Mouse (Mus musculus): ENCODE results near the gene Fbxw2. TPM values are rescaled to one million over a fixed set of nuclear protein-coding genes. Genes with fewer than 3 reads are reported as not detected.
"Not testable (repeated sequence)": the region's sequence is repeated elsewhere in the genome, so short reads cannot be mapped to it uniquely, and the experiment has no call there.

Fbxw2 gene
- polyA plus RNA-seq, 1 experiment from 2014 or later: 79.3 TPM

DNA sequence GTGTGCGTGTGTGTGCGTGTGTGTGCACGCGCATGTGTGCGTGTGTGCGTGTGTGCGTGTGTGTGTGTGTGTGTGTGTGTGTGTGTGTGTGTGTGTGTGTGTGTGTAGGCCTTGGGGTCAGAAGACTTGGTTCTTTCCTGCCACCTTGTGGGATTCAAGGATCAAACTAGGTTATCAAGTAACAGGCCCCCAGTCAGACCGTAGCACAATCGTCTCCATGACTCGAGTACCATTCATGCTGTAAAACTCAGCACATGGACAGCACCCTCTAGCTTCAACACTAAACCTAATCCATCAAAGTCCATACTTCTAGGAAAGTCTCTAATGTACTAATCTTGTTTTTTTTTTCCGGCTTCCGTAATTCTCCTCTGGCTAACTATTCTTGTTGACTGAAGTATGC, 61.3 kb downstream of the Fbxw2 start:
- Histone ChIP-seq H3K9ac (no peak overlapping the region), H3K9me3 (replicated peaks) (no peaks in the 10 kb centered on the region), H3K27ac (no peak overlapping the region), H3K4me3 (replicated peaks) (no peak overlapping the region), H3K36me3 (no peaks in the 10 kb centered on the region), H3K4me2 (no peak overlapping the region), H3K27me3 (no peaks in the 10 kb centered on the region), H3K4me1 (no peaks in the 10 kb centered on the region)
- WGBS: 38% methylated on average over 12 of the region's 12 CpGs
- ATAC-seq (replicated peaks; ENCODE audit: low FRiP score): no peak

DNA sequence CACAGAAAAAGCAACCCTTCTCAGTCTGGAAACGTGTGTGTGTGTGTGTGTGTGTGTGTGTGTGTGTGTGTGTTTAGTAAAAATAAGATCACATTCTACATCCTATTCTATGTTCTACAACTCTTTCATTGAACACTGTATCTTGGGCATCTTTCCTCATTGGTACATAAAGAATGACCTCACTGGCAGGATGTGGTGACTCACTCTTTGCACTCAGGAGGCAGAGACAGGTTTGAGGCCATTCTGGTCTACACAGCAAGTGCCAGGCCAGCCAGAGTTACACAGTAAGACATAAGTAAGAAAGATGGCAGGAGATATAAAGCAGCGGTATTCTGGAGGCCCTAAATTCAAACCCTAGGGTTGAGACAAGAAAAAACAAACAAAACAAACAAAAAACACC, 63.2 kb downstream of the Fbxw2 start:
- Histone ChIP-seq H3K27ac (no peak overlapping the region), H3K27me3 (no peaks in the 10 kb centered on the region), H3K36me3 (no peaks in the 10 kb centered on the region), H3K4me3 (replicated peaks) (no peak overlapping the region), H3K9me3 (replicated peaks) (no peaks in the 10 kb centered on the region), H3K4me2 (no peak overlapping the region), H3K9ac (no peak overlapping the region), H3K4me1 (no peaks in the 10 kb centered on the region)
- no peak for ATAC-seq (replicated peaks; ENCODE audit: low FRiP score)
- 60% methylated on average over 2 of the region's 2 CpGs for WGBS

DNA sequence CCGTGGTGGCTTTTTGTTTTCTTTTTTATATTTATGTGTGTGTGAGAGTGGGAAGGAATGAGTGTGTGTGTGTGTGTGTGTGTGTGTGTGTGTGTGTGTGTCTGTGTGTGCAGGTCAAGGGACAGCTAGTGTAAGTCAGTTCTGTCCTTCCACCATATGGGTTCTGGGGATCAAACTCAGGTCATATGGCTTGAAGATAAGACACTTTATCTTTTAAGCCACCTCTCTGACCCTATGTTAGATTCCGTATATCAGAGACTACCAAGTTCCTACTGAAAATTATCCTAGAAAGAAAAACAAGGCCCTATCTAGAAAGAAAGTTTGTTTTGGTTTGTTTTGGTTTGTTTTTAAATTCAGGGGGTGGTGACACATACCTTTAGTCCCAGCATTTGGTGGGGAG, 63.9 kb downstream of the Fbxw2 start:
- Histone ChIP-seq H3K27me3 (no peaks in the 10 kb centered on the region), H3K4me1 (no peaks in the 10 kb centered on the region)

DNA sequence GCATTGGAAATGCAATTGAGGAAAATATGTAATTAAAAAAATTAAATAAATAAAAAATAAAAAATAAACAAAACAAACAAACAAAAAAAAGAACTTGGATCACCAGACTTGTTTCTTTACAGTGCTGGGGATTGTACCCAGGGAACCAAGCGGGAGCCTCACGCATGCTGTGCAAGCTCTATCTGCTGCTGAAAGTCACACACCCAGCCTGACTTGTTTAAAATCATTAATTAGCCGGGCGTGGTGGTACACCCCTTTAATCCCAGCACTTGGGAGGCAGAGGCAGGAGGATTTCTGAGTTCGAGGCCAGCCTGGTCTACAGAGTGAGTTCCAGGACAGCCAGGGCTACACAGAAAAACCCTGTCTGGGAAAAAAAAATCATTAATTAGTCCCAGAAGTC, 64.8 kb downstream of the Fbxw2 start:
- H3K4me2 ChIP-seq; H3K4me1 ChIP-seq; ATAC-seq (replicated peaks; ENCODE audit: low FRiP score); H3K9me3 ChIP-seq (replicated peaks); H3K4me3 ChIP-seq (replicated peaks); H3K27ac ChIP-seq; H3K27me3 ChIP-seq; H3K9ac ChIP-seq; H3K36me3 ChIP-seq: not testable (repeated sequence)
- WGBS: 90% methylated on average over 5 of the region's 5 CpGs

More for the DNA sequence above, 63.9 kb downstream of the Fbxw2 start:
- no peak overlapping the region for H3K27ac ChIP-seq
- H3K36me3 ChIP-seq: no peaks in the 10 kb centered on the region
- H3K4me2 ChIP-seq: no peak overlapping the region
- 80% methylated on average over 2 of the region's 2 CpGs for WGBS
- no peak for ATAC-seq (replicated peaks; ENCODE audit: low FRiP score)
- H3K9ac ChIP-seq: no peak overlapping the region
- H3K9me3 ChIP-seq (replicated peaks): no peaks in the 10 kb centered on the region
- no peak overlapping the region for H3K4me3 ChIP-seq (replicated peaks)

DNA sequence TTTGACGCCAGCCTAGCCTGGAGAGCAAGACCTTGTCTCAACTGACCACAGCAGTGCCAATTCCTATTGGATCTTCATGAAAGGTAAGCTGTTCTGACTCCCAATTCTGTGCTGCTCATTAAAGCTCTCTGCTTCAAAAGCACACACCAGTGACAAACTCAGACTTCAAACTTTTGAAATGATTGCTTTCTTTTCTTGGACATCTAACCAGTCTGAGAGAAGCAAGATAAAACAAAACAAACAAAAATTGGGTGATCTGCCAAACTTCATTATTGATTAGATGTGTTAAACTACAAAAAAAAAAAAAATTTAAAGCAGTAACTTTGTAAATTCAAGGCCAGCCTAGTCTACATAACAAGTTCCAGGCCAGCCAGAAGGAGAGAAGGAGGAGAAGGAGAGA, 68.8 kb downstream of the Fbxw2 start:
- Histone ChIP-seq H3K4me1 (peaks cover 10% of the 10 kb centered on the region), H3K4me3 (replicated peaks) (no peak overlapping the region), H3K9ac (no peak overlapping the region), H3K9me3 (replicated peaks) (no peaks in the 10 kb centered on the region), H3K4me2 (no peak overlapping the region), H3K27me3 (no peaks in the 10 kb centered on the region), H3K36me3 (no peaks in the 10 kb centered on the region), H3K27ac (no peak overlapping the region)
- 73% methylated on average over 1 of the region's 1 CpGs for WGBS
- ATAC-seq (replicated peaks; ENCODE audit: low FRiP score): no peak

DNA sequence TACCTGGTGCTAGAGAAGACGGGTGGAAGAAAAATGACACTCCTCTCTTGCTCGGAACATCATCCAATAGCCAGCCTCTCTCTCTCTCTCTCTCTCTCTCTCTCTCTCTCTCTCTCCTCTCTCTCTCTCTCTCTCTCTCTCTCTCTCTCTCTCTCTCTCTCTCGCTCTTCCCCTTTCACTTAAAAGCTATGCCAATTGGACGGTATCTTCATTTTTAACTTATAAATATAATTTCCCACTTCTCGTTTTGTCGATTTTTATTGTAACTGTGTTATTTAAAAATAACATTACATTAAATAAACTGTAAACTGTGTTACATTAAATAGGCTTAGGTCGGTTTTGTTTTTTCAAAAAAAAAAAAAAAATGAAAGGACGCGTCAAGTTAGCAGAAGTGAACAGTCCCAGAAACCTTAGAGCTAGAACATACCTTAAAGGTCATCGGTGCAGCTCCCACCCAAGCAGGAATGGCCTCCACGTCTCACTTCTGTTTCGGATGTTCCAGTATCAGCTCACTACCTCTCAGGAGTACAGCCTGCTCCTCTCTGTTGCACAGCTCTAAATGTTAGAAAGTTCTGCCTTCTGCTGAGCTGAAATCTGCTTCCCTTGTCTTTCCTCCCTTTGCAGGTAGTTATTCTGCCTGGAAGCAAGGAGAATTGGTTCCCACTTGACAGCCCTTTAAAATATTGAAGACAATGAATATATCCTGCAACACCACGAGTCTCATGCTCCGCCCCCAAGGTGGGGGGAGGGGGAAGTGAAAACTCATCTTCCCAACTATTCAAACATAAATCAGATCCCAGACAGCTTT, 71.4 kb downstream of the Fbxw2 start, which contains the start of gene Gapvd1:
Gapvd1 (minus strand) TSS at position 682 of the 808 bp plus-strand sequence.
- Histone ChIP-seq H3K4me2 (peak within 1 kb of the TSS; percentile 75), H3K36me3 (no peaks in the 10 kb centered on the region), H3K27me3 (no peaks in the 10 kb centered on the region), H3K27ac (peak within 1 kb of the TSS; percentile 95), H3K4me1 (peaks cover 16% of the 10 kb centered on the region), H3K4me3 (replicated peaks) (peak within 1 kb of the TSS; percentile 76), H3K9me3 (replicated peaks) (no peaks in the 10 kb centered on the region), H3K9ac (peak within 1 kb of the TSS; percentile 95)
- WGBS: 2% methylated on average over 14 of the region's 14 CpGs
- ATAC-seq (replicated peaks; ENCODE audit: low FRiP score): no peak; the same call in 1 of the 2 replicates

Other genes starting within 250 kb of the Fbxw2 start
- 81.3 and 84.6 TPM in 2 replicates for gene Gapvd1, start 71.1 kb downstream of the Fbxw2 start, polyA plus RNA-seq (2015; fragmentation: Nextera tagmentation; extraction: Ambion mirVana)
- 989 and 1,038 TPM in 2 replicates for gene Hspa5, start 54.3 kb downstream of the Fbxw2 start, polyA plus RNA-seq (2015; fragmentation: Nextera tagmentation; extraction: Ambion mirVana)
- gene Rabepk, start 26.4 kb downstream of the Fbxw2 start, polyA plus RNA-seq (2015; fragmentation: Nextera tagmentation; extraction: Ambion mirVana): 36.3 and 42.8 TPM in 2 replicates
- gene Gm34653, start 6.7 kb upstream of the Fbxw2 start, polyA plus RNA-seq (2015; fragmentation: Nextera tagmentation; extraction: Ambion mirVana): 0.16 TPM in 1 of 2 replicates, not detected in the other
- 10.1 and 10.9 TPM in 2 replicates for gene Cutal, start 48.1 kb upstream of the Fbxw2 start, polyA plus RNA-seq (2015; fragmentation: Nextera tagmentation; extraction: Ambion mirVana)
- gene Psmd5, start 48.7 kb upstream of the Fbxw2 start, polyA plus RNA-seq (2015; fragmentation: Nextera tagmentation; extraction: Ambion mirVana): 116 and 128 TPM in 2 replicates
- gene Phf19, start 87.7 kb upstream of the Fbxw2 start, polyA plus RNA-seq (2015; fragmentation: Nextera tagmentation; extraction: Ambion mirVana): 24.6 and 26.3 TPM in 2 replicates
- 23.2 and 25.4 TPM in 2 replicates for gene Traf1, start 135.5 kb upstream of the Fbxw2 start, polyA plus RNA-seq (2015; fragmentation: Nextera tagmentation; extraction: Ambion mirVana)
- gene Hc, start 235.1 kb upstream of the Fbxw2 start, polyA plus RNA-seq (2015; fragmentation: Nextera tagmentation; extraction: Ambion mirVana): 0.67 and 1.5 TPM in 2 replicates